Mouse (Mus musculus) C2C12 (cell line): ENCODE measurements around the gene Enah.

ENCODE experiments used
- CTCF ChIP-seq: IDR thresholded peaks from one replicate; pipeline ENCODE4 v1.5.1; 2011; ENCODE audit not compliant: control insufficient read depth, insufficient read depth, insufficient read length
- FOSL1 ChIP-seq: IDR thresholded peaks from one replicate; pipeline ENCODE4 v1.8.0; 2011; ENCODE audit warnings: mild to moderate bottlenecking, low read length; ENCODE audit not compliant: poor library complexity, insufficient read depth, severe bottlenecking

DNA sequence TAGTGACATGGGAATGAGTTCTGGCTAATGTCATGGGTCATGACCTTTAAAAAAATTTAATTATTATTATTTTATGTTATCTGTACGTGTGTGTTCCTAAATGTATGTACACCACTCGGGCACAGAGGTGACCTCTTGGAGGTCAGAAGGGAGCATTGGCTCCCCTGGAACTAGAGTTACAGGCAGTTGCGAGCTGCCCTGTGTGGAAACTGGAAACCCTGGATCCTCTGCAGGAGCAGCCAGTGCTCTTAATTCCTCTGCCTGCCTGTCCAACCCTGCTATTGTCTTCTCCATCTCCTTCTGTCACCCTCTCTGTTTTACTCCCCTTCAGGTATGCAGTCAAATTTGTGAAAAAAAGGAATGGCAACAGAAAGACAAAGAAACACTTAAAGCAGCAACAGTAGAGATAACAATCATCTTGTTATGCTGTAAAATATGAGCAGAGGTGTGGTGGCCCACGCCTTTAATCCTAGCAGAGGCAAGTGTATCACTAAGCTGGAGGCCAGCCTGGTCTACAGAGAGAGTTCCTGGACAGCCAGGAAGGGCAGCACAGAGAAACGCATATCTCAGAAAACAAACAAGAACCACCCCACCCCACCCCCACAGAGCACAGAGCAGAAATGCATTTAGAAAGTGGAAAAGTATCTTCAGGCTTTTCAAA is 10.3 kb upstream of the Enah start:
- TF ChIP-seq CTCF, result no peak
- TF ChIP-seq FOSL1, result no peak
